Mouse (Mus musculus) liver, adult 2 months (tissue): Measurements from ENCODE around the gene Slc9a1.

ENCODE experiments used
- CTCF ChIP-seq: fragments of 200-500 bp; IDR thresholded peaks from 2 replicates; pipeline ENCODE4 v1.5.1; 2011; ENCODE audit warnings: low read depth, low read length, control low read depth
- POLR2A ChIP-seq: fragments of 200-500 bp; IDR thresholded peaks from 2 replicates; pipeline ENCODE4 v1.6.1; 2011; ENCODE audit warnings: low read length, control low read depth; ENCODE audit not compliant: insufficient read depth; ENCODE audit errors: extremely low read depth

DNA sequence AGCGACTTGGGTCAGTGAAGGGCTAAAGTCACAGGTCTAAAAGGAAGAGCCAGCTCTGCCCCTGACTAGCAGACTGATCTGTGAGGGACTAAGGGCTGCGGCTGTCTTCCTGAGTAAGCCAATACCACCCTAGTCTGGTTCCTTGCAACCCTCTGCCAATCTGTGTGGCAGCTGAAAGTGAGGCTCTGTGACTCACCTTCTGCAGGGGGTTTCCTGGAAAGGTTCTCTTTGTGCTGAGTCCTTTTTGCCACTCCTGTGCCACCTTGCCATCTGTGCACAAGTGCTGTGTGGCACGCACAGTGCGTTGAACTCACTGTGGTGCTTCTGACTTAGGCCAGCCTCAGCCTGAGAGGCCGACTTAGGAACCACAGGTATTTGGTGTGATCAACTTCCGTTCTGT, 30.0 kb downstream of the Slc9a1 start:
- no peak for TF ChIP-seq CTCF
- no peak for TF ChIP-seq POLR2A
